Mouse (Mus musculus) heart, embryonic 15.5 days (tissue): ENCODE measurements around the gene Kcnk2. TPM values are rescaled to one million over a fixed set of nuclear protein-coding genes. Genes with fewer than 3 reads are reported as not detected.

Source experiments
- ATAC-seq: fragments of 200-750 bp; cut with Nextera tagmentation; replicated peaks from 2 replicates; pipeline ENCODE4 v1.8.0; 2017; ENCODE audit warnings: low read depth, moderate TSS enrichment; ENCODE audit not compliant: insufficient number of reproducible peaks, insufficient read depth, low FRiP score
- H3K27ac ChIP-seq: fragments of 300-500 bp; sonication (generic); 2 replicates; pipeline ENCODE4 v1.5.1; 2015; ENCODE audit warnings: mild to moderate bottlenecking, inconsistent platforms
- H3K27me3 ChIP-seq: fragments of 300-500 bp; sonication (generic); 2 replicates; pipeline ENCODE4 v1.6.1; 2015; ENCODE audit warnings: inconsistent platforms
- H3K36me3 ChIP-seq: fragments of 300-500 bp; sonication (generic); 2 replicates; pipeline ENCODE4 v1.6.1; 2015; ENCODE audit warnings: mild to moderate bottlenecking, inconsistent platforms
- H3K4me1 ChIP-seq: fragments of 300-500 bp; sonication (generic); replicated peaks from 2 replicates; pipeline ENCODE4 v1.6.1; 2015; ENCODE audit warnings: inconsistent platforms
- H3K4me2 ChIP-seq: fragments of 300-500 bp; sonication (generic); 2 replicates; pipeline ENCODE4 v1.6.1; 2015; ENCODE audit warnings: inconsistent platforms, mild to moderate bottlenecking, moderate library complexity
- H3K4me3 ChIP-seq: fragments of 300-500 bp; sonication (generic); 2 replicates; pipeline ENCODE4 v1.5.1; 2015; ENCODE audit warnings: mild to moderate bottlenecking, inconsistent platforms
- H3K9ac ChIP-seq: fragments of 300-500 bp; sonication (generic); 2 replicates; pipeline ENCODE4 v1.6.1; 2015; ENCODE audit warnings: mild to moderate bottlenecking, inconsistent platforms
- H3K9me3 ChIP-seq: fragments of 300-500 bp; sonication (generic); replicated peaks from 2 replicates; pipeline ENCODE4 v1.6.1; 2016; ENCODE audit warnings: inconsistent platforms
- WGBS: fragments of 180-500 bp; shearing (Covaris S2); methylation state at CpG from one replicate; pipeline ENCODE4 v1.1.7; 2015; ENCODE audit warnings: mixed read lengths; 5-methylcytosine and 5-hydroxymethylcytosine counted together
- microRNA-seq: library from miRNA; unstranded; fragments of <30 nt; microRNA quantifications from one replicate; pipeline ENCODE4, GENCODE M21; 2016
- polyA plus RNA-seq: library from polyadenylated mRNA; unstranded; fragments of >200 nt; fragmentation: Nextera tagmentation; extraction: Ambion mirVana; gene quantifications from 2 replicates; pipeline ENCODE4 v1.2.1, GENCODE M21; 2015

Kcnk2 gene
- polyA plus RNA-seq, 1 experiment from 2014 or later = 0.37 TPM

DNA sequence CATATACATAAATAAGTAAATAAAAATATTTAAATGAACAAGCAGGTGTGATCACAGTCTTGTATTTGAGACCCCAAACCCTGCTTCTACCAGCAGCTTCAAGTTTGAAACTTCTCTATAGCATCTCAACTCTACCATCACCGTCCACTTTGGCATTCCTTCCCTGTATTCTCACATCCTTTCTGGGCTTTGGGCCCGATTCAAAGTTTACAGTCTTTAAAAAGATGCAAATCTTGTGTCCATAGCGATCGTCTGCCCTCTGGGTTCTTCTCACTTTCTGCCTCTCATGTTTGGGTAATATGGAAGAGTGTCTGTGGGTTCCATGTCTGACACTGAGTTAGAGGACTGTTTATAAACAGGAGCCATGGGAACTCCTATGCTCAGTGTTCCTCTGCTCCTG, 237.4 kb downstream of the Kcnk2 start:
- Histone ChIP-seq H3K4me1 (peaks cover 11% of the 10 kb centered on the region), H3K9ac (no peak overlapping the region), H3K4me2 (no peak overlapping the region), H3K9me3 (no peaks in the 10 kb centered on the region), H3K27me3 (no peaks in the 10 kb centered on the region), H3K27ac (no peak overlapping the region), H3K36me3 (no peaks in the 10 kb centered on the region), H3K4me3 (no peak overlapping the region)
- 68% methylated on average over 4 of the region's 4 CpGs for WGBS
- no peak for ATAC-seq

DNA sequence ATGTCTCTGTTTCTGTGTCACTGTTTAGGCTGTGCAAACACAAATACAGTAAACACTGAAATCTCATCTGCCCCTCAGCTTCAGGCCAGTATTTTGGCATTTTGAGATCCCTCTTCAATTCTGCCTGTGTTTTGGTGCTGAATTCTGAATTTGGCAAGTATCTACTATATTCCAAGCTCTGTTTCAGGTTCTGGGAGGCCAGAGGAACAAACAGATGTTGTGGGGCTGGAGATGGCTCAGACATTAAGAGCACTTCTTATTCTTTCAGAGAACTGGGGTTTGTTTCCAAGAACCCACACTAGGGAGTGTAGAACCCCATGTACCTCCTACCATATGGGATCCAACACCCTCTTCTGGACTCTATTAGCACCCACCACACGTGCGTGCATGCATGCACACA, 237.8 kb downstream of the Kcnk2 start:
- no peak for ATAC-seq
- WGBS = 93% methylated on average over 2 of the region's 2 CpGs

More for the DNA sequence above, 237.8 kb downstream of the Kcnk2 start:
- Histone ChIP-seq H3K27ac (no peak overlapping the region), H3K4me1 (peaks cover 11% of the 10 kb centered on the region), H3K4me2 (no peak overlapping the region), H3K9me3 (no peaks in the 10 kb centered on the region), H3K27me3 (no peaks in the 10 kb centered on the region), H3K9ac (no peak overlapping the region), H3K4me3 (no peak overlapping the region), H3K36me3 (no peaks in the 10 kb centered on the region)

Small RNA genes lying within 50 kb of the gene (microRNA-seq; reads per million reads assigned to microRNA genes)
- not detected for gene Gm24092
